Mouse (Mus musculus) heart, postnatal 0 days (tissue): ENCODE measurements around the gene Cabp4.

ENCODE experiments used
- CTCF ChIP-seq: IDR thresholded peaks from 2 replicates; pipeline ENCODE4 v1.5.1; 2016; ENCODE audit warnings: antibody characterized with exemption, control low read depth, low read depth
- EP300 ChIP-seq: IDR thresholded peaks from 2 replicates; pipeline ENCODE4 v1.6.1; 2016; ENCODE audit warnings: antibody characterized with exemption, low read depth

DNA sequence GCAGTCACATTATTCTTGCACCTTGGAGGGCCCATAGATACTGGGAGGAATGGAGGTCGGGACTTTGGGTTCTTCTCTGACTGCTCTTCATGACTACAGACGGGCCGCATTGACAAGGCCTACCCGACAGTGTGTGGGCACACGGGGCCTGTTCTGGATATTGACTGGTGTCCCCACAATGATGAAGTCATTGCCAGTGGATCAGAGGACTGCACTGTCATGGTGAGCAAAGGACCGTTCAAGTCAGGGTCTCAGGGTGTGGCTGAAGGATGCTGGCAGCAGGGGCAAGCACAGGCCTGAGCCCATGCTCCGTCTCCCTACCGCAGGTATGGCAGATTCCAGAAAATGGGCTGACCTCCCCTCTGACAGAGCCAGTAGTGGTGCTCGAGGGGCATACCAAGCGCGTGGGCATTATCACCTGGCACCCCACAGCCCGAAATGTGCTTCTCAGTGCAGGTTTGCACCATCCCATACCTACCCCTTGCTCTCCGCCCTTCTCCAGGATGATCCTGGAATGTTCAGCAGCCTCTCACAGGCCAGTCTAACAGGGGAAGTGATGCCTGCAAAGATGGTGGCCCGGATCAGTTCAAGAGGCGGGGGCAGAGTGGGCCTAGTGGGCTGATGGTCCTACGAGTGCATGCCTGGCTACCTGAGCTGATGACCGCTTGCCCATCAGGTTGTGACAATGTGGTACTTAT lies 6.1 kb upstream of the Cabp4 start:
- no peak for TF ChIP-seq CTCF
- no peak for TF ChIP-seq EP300
